Mouse (Mus musculus) ES-CJ7 (cell line): ENCODE measurements around the gene Igf1r.
"Not testable (repeated sequence)": the region's sequence is repeated elsewhere in the genome, so short reads cannot be mapped to it uniquely, and the experiment has no call there.

Experiments
- DNase-seq: peaks from one replicate; pipeline ENCODE4 v3.0.0; 2011; ENCODE audit warnings: low read depth, low spot score

The Igf1r gene

GRCm38 (mm10) chr7:68264531-68264930, 311.9 kb downstream of the Igf1r start:
- DNase-seq: peak; percentile 13

GRCm38 (mm10) chr7:68265391-68265790, 312.8 kb downstream of the Igf1r start:
- DNase-seq: no peak

GRCm38 (mm10) chr7:68266691-68267090, 314.1 kb downstream of the Igf1r start:
- no peak for DNase-seq

GRCm38 (mm10) chr7:68270551-68270950, 317.9 kb downstream of the Igf1r start:
- no peak for DNase-seq

DNA sequence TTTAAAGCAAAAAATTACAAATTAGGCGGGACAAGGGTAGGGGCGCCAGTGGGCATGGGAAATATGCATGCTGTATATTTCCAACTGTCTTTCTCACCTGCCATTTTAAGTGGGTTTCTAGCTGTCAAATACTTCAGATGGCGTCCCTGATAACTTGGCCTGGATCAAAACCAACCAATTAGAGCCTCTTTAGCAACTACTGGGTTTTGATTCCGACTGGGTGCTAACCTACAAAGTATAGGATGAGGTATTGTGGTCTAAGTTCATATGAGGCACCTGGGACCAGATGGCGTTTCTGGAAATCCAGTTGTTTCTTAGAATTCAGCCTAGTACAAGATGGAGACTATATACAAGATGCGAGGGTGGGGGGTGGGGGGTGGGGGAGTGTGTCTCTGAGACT, 319.2 kb downstream of the Igf1r start:
- DNase-seq: no peak

- no peak for DNase-seq
Measured at GRCm38 (mm10) chr7:68272607-68273006, 320.0 kb downstream of the Igf1r start.

GRCm38 (mm10) chr7:68273515-68273914, 320.9 kb downstream of the Igf1r start, which contains the start of gene Fam169b:
Gene Fam169b (plus strand): TSS chr7:68273839.
- DNase-seq: no peak

GRCm38 (mm10) chr7:68274218-68274617, 321.6 kb downstream of the Igf1r start:
- DNase-seq: peak; percentile 69

DNA sequence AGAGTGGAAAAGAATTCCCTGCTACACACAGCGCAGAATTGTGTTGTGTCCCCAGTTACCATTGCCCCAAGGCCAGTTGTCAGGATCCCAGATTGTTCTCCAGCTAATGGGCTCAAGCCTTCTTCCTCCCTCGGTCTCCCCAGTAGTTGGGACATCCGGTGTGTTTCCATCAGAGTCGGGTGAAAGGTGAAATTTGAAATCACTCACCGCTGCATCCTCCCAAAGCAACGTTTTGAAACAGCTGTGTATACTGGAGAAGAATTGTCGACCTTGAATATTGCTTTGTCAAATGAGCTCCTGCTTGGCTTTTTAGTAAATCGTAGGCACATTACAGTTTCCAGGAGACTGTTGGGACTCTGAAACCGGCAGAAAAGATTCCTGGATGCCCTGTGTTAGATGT, 322.3 kb downstream of the Igf1r start:
- no peak for DNase-seq

GRCm38 (mm10) chr7:68275445-68275837, 322.8 kb downstream of the Igf1r start:
- not testable (repeated sequence) for DNase-seq

GRCm38 (mm10) chr7:68275838-68276731, 323.5 kb downstream of the Igf1r start:
- peak; percentile 91 for DNase-seq

- DNase-seq: no peak
Measured at GRCm38 (mm10) chr7:68277054-68277896, 324.6 kb downstream of the Igf1r start.

DNA sequence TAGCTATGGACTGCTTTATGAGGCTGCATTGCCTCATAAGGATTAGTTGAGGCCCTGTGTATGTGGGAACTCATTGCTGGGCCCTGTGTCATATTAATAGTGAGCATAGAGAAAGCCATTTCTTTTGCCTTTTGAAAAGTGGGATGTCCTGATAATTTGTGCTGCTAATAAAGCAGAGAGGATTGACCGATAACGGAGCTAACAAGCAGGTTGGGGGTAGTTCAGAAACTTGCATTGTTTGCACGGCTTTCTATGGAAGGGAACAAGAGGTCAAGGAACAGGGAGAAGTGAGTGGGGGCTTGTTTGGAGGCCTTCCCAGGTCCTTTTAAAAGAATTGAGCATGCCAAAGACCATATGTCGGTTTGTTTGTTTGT, 325.3 kb downstream of the Igf1r start:
- no peak for DNase-seq

DNA sequence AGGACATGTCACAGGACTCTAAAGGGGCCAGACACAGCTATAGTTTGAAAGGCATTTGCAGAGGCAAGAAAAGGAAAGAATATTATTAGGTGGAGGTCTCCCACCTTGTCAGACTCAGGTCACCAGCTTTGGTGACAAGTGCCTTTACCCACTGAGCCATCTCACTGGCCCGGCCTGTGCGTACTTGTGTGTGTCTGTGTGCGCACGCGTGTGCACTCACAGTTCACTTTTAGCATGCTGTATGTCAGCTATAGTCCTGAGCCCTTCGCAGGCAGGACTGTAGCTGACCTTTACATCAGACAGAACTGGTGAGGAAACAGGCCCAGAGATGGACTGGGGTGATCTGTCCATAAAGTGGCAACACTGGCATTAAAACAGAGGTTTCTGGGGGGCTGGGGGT, 325.8 kb downstream of the Igf1r start:
- no peak for DNase-seq

DNA sequence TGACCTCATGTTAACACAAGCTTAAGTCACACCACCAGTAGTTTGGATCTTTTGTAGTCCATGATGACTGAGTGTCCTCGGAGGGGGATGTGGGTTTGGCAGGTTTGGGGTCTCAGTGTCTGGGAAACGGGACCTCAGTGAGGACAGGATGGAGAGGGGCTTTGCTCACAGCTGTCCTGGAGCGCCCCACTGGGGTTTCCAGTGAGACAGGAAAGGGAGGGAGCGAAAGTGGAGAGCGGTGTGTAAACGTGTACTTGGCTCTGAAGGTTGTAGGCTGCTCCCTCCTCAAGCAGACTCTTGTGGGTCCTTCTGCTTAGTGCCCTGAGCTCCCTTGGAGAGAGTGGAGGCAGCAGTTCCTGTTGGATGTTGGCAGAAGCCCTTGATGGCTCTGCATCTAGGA, 326.3 kb downstream of the Igf1r start:
- DNase-seq: no peak

DNA sequence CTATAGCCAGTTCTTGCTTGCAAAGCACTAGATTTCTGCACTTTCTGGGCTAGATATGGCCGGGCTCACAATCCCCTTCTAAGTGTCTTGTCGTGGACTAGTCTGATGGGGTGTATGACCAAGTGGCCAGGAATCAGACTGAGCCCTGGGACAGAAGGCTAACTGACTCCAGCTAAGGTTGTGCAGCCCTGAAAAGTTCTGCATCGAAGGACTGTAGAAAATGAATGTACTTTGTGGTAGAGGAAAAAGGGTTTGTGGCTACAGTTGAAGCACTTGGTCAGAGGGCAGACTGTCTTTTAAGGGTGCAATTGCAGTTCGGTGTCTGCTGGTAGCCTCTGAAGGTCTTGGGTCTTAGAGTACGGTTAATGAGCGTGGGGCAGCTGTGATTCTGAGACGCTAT, 326.9 kb downstream of the Igf1r start:
- no peak for DNase-seq

DNA sequence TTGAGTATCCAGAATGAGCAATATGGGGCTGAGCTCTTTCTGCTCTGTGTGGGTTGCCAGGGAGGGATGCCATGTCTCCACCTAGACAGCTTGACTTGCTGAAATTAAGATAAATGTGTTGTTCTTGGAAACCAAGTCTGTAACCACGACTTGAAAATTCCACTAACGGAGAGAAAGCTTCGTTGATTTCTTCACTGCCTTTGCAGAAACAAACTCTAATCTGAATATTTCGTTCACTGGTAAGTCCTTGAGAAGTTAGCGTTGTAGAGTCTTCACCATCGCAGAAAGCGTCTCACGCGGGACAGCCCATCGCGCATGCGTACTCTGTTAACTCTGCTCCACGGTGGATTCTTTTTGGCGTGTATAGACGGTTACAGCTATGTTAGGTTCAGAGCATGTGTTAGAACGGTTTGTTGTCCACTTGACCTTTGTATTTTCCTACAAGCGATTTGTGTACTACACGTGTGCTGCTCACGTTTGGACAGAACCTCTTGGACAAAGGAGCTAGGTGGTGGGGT, 327.8 kb downstream of the Igf1r start:
- no peak for DNase-seq

DNA sequence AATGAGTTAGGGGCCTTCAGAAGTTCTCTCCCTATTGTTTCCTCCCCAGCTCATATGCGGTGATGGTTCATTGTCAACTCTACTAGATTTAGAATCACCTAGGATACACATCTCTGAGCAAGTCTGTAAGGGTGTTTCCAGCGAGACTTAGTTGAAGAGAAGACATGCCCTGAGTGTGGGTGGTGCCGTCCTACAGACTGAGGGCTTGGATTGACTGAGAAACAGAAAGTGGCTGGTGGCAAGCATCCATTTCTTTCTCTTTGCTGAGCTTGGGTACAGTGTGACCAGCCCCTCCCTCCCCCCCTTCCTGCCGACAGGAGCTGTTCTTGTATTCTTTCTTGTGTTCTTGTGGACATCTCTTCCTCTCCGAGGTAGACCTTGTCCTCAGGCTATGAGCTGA, 328.7 kb downstream of the Igf1r start:
- no peak for DNase-seq

DNA sequence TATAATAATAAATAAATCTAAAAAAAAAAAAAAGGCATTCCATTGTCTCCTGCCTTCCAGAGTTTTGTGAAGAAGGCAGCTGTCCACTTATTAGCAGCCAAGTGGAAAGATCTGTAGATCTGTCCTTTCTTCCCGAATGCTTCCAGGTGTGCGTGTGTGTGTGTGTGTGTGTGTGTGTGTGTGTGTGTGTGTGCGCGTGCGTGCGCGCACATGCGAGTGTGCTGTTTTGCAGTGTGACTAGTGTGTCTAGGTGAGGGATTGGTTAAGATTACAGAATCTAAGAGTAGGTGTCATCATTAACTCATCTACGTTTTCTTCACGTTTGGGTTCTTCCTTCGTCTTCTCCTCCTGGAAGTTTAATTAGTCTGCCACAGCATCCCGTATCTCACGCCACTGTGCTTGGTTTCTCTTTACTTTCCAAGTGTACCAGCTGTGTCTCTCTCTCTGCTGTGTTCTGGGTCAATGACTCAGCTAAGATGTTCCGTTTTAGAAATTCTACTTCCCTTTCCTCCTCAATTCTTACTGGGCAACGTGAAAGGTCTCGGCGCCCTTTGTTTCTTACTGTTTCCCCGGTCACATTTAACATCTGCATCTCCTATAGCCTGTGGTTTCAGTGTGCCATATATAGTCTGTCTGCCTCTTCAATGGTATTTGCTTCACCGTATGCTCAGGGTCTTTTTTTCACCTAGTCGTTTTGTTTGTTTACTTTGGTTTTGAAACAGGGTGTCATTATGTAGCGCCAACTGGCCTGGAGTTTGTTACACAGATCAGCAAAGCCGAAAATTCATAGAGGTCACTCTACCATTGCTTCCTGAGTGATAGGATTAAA, 329.9 kb downstream of the Igf1r start:
- no peak for DNase-seq

- not testable (repeated sequence) for DNase-seq
Measured at GRCm38 (mm10) chr7:68283133-68283520, 330.5 kb downstream of the Igf1r start.
